Mouse (Mus musculus) T-cell, adult 2 months (primary cell): ENCODE data around the gene Ifitm6.
"Not testable (repeated sequence)": the region's sequence is repeated elsewhere in the genome, so short reads cannot be mapped to it uniquely, and the experiment has no call there.

Experiments
- DNase-seq: peaks from one replicate; pipeline ENCODE4 v3.0.0; 2022; ENCODE audit warnings: low spot score

Gene Ifitm6

DNA sequence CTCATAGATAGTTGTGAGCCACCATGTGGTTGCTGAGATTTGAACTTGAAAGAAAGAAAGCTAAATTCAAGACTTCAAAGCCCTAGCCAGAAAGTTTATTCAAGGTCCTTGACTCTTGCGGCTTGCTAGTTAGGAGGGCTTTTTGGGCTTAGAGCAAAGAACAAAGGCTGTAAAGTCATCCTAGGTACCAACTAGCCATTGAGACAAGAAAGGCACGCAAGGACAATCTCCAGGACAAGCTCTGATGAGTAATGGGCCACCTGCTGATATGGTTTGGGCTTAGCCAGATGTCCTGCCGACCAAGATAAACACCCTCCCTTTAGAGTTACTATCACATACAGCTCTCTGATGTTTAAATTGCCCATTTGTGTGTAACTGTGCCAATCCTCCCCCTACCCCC lies 49.0 kb downstream of the Ifitm6 start:
- not testable (repeated sequence) for DNase-seq

- DNase-seq: no peak
These were observed 49.7 kb downstream of the Ifitm6 start for GRCm38 (mm10) chr7:140967862-140968591.

GRCm38 (mm10) chr7:140966921-140967320 lies 50.8 kb downstream of the Ifitm6 start, which contains the start of gene Ifitm1:
TSS of gene Ifitm1 (plus strand) at chr7:140967221.
- DNase-seq: no peak
